Mouse (Mus musculus): ENCODE data around the gene Csk. TPM values are rescaled to one million over a fixed set of nuclear protein-coding genes. Genes with fewer than 3 reads are reported as not detected.

Csk gene
- polyA plus RNA-seq, 1 experiment = 66.2 TPM

GRCm38 (mm10) chr9:57688606-57689005 is 35.2 kb upstream of the Csk start:
- Histone ChIP-seq H3ac (ENCODE audit: control insufficient read depth, insufficient read length, low read depth) (no peak overlapping the region), H3K27me3 (ENCODE audit: control insufficient read depth, insufficient read depth, insufficient read length) (no peaks in the 10 kb centered on the region), H3K79me3 (ENCODE audit: low read depth) (no peaks in the 10 kb centered on the region), H3K79me2 (ENCODE audit: control insufficient read depth, insufficient read depth) (no peaks in the 10 kb centered on the region), H3K4me3 (ENCODE audit: insufficient read depth, poor library complexity, severe bottlenecking) (no peak overlapping the region), H3K36me3 (ENCODE audit: control insufficient read depth, insufficient read depth) (no peaks in the 10 kb centered on the region)
- TF ChIP-seq MAX (IDR thresholded peaks at IDR 0.05) (no peak), CEBPB (IDR thresholded peaks at IDR 0.05; ENCODE audit: low read depth) (no peak), CTCF (IDR thresholded peaks at IDR 0.05; ENCODE audit: control insufficient read depth, insufficient read depth, insufficient read length) (no peak), FOSL1 (IDR thresholded peaks at IDR 0.05; ENCODE audit: insufficient read depth, low read length, poor library complexity, severe bottlenecking) (no peak), USF1 (IDR thresholded peaks at IDR 0.05; ENCODE audit: low read depth) (no peak), MYOG (IDR thresholded peaks at IDR 0.05; ENCODE audit: control insufficient read depth, extremely low read depth, insufficient read length) (no peak), MYOD1 (IDR thresholded peaks at IDR 0.05; ENCODE audit: control insufficient read depth, insufficient read length, low read depth) (no peak)

GRCm38 (mm10) chr9:57688158-57688557 is 34.7 kb upstream of the Csk start:
- no peaks in the 10 kb centered on the region for H3K36me3 ChIP-seq (ENCODE audit: control insufficient read depth, insufficient read depth)
- no peak overlapping the region for H3ac ChIP-seq (ENCODE audit: control insufficient read depth, insufficient read length, low read depth)
- no peak overlapping the region for H3K4me3 ChIP-seq (ENCODE audit: insufficient read depth, poor library complexity, severe bottlenecking)
- no peaks in the 10 kb centered on the region for H3K79me2 ChIP-seq (ENCODE audit: control insufficient read depth, insufficient read depth)
- TF ChIP-seq MYOG (IDR thresholded peaks at IDR 0.05; ENCODE audit: control insufficient read depth, extremely low read depth, insufficient read length) (no peak), CTCF (IDR thresholded peaks at IDR 0.05; ENCODE audit: control insufficient read depth, insufficient read depth, insufficient read length) (no peak), FOSL1 (IDR thresholded peaks at IDR 0.05; ENCODE audit: insufficient read depth, low read length, poor library complexity, severe bottlenecking) (no peak), MAX (IDR thresholded peaks at IDR 0.05) (no peak)
- no peaks in the 10 kb centered on the region for H3K27me3 ChIP-seq (ENCODE audit: control insufficient read depth, insufficient read depth, insufficient read length)
- H3K79me3 ChIP-seq (ENCODE audit: low read depth) = no peaks in the 10 kb centered on the region

- no peak for TF ChIP-seq USF1 (IDR thresholded peaks at IDR 0.05; ENCODE audit: low read depth)
- TF ChIP-seq FOSL1 (IDR thresholded peaks at IDR 0.05; ENCODE audit: insufficient read depth, low read length, poor library complexity, severe bottlenecking) = no peak
- no peak for TF ChIP-seq MAX (IDR thresholded peaks at IDR 0.05)
- TF ChIP-seq CTCF (IDR thresholded peaks at IDR 0.05; ENCODE audit: control insufficient read depth, insufficient read depth, insufficient read length) = no peak
- no peaks in the 10 kb centered on the region for H3K27me3 ChIP-seq (ENCODE audit: control insufficient read depth, insufficient read depth, insufficient read length)
- H3K36me3 ChIP-seq (ENCODE audit: control insufficient read depth, insufficient read depth) = no peaks in the 10 kb centered on the region
- no peak within 1 kb of the TSS for H3ac ChIP-seq (ENCODE audit: control insufficient read depth, insufficient read length, low read depth)
- H3K79me2 ChIP-seq (ENCODE audit: control insufficient read depth, insufficient read depth) = no peaks in the 10 kb centered on the region
- H3K4me3 ChIP-seq (ENCODE audit: insufficient read depth, poor library complexity, severe bottlenecking) = no peak within 1 kb of the TSS
- no peaks in the 10 kb centered on the region for H3K79me3 ChIP-seq (ENCODE audit: low read depth)
These were observed 34.3 kb upstream of the Csk start, which contains the start of gene Cyp1a1 for GRCm38 (mm10) chr9:57687751-57688150. TSS of gene Cyp1a1 (plus strand) at chr9:57687928.

GRCm38 (mm10) chr9:57686011-57686410 is 32.6 kb upstream of the Csk start:
- Histone ChIP-seq H3K36me3 (ENCODE audit: control insufficient read depth, insufficient read depth) (no peaks in the 10 kb centered on the region), H3K79me3 (ENCODE audit: low read depth) (no peaks in the 10 kb centered on the region), H3K27me3 (ENCODE audit: control insufficient read depth, insufficient read depth, insufficient read length) (peaks cover 4% of the 10 kb centered on the region), H3ac (ENCODE audit: control insufficient read depth, insufficient read length, low read depth) (no peak overlapping the region), H3K4me3 (ENCODE audit: insufficient read depth, poor library complexity, severe bottlenecking) (no peak overlapping the region), H3K79me2 (ENCODE audit: control insufficient read depth, insufficient read depth) (no peaks in the 10 kb centered on the region)
- TF ChIP-seq CEBPB (IDR thresholded peaks at IDR 0.05; ENCODE audit: low read depth) (no peak), CTCF (IDR thresholded peaks at IDR 0.05; ENCODE audit: control insufficient read depth, insufficient read depth, insufficient read length) (no peak), MYOG (IDR thresholded peaks at IDR 0.05; ENCODE audit: control insufficient read depth, extremely low read depth, insufficient read length) (no peak), FOSL1 (IDR thresholded peaks at IDR 0.05; ENCODE audit: insufficient read depth, low read length, poor library complexity, severe bottlenecking) (no peak), MAX (IDR thresholded peaks at IDR 0.05) (no peak), USF1 (IDR thresholded peaks at IDR 0.05; ENCODE audit: low read depth) (no peak), MYOD1 (IDR thresholded peaks at IDR 0.05; ENCODE audit: control insufficient read depth, insufficient read length, low read depth) (no peak)

- Histone ChIP-seq H3ac (ENCODE audit: control insufficient read depth, insufficient read length, low read depth) (no peak within 1 kb of the TSS), H3K79me2 (ENCODE audit: control insufficient read depth, insufficient read depth) (no peaks in the 10 kb centered on the region), H3K36me3 (ENCODE audit: control insufficient read depth, insufficient read depth) (no peaks in the 10 kb centered on the region), H3K79me3 (ENCODE audit: low read depth) (no peaks in the 10 kb centered on the region), H3K27me3 (ENCODE audit: control insufficient read depth, insufficient read depth, insufficient read length) (peaks cover 4% of the 10 kb centered on the region), H3K4me3 (ENCODE audit: insufficient read depth, poor library complexity, severe bottlenecking) (no peak within 1 kb of the TSS)
- TF ChIP-seq CEBPB (IDR thresholded peaks at IDR 0.05; ENCODE audit: low read depth) (no peak), CTCF (IDR thresholded peaks at IDR 0.05; ENCODE audit: control insufficient read depth, insufficient read depth, insufficient read length) (no peak), MYOG (IDR thresholded peaks at IDR 0.05; ENCODE audit: control insufficient read depth, extremely low read depth, insufficient read length) (no peak), MYOD1 (IDR thresholded peaks at IDR 0.05; ENCODE audit: control insufficient read depth, insufficient read length, low read depth) (no peak), USF1 (IDR thresholded peaks at IDR 0.05; ENCODE audit: low read depth) (no peak), MAX (IDR thresholded peaks at IDR 0.05) (no peak), FOSL1 (IDR thresholded peaks at IDR 0.05; ENCODE audit: insufficient read depth, low read length, poor library complexity, severe bottlenecking) (no peak)
These were observed 30.1 kb upstream of the Csk start, which contains the start of gene Cyp1a2 for GRCm38 (mm10) chr9:57683520-57683919. TSS of gene Cyp1a2 (minus strand) at chr9:57683703.

- Histone ChIP-seq H3K79me3 (ENCODE audit: low read depth) (no peaks in the 10 kb centered on the region), H3K4me3 (ENCODE audit: insufficient read depth, poor library complexity, severe bottlenecking) (no peak overlapping the region), H3K27me3 (ENCODE audit: control insufficient read depth, insufficient read depth, insufficient read length) (peaks cover 4% of the 10 kb centered on the region), H3K36me3 (ENCODE audit: control insufficient read depth, insufficient read depth) (no peaks in the 10 kb centered on the region), H3ac (ENCODE audit: control insufficient read depth, insufficient read length, low read depth) (no peak overlapping the region), H3K79me2 (ENCODE audit: control insufficient read depth, insufficient read depth) (no peaks in the 10 kb centered on the region)
- TF ChIP-seq CEBPB (IDR thresholded peaks at IDR 0.05; ENCODE audit: low read depth) (no peak), USF1 (IDR thresholded peaks at IDR 0.05; ENCODE audit: low read depth) (no peak), MYOG (IDR thresholded peaks at IDR 0.05; ENCODE audit: control insufficient read depth, extremely low read depth, insufficient read length) (no peak), MYOD1 (IDR thresholded peaks at IDR 0.05; ENCODE audit: control insufficient read depth, insufficient read length, low read depth) (no peak), CTCF (IDR thresholded peaks at IDR 0.05; ENCODE audit: control insufficient read depth, insufficient read depth, insufficient read length) (no peak), FOSL1 (IDR thresholded peaks at IDR 0.05; ENCODE audit: insufficient read depth, low read length, poor library complexity, severe bottlenecking) (no peak), MAX (IDR thresholded peaks at IDR 0.05) (no peak)
These were observed 28.0 kb upstream of the Csk start for GRCm38 (mm10) chr9:57681411-57681810.

Data from C2C12 (cell line).